Mouse (Mus musculus): ENCODE results near the gene Dnm3. TPM values are rescaled to one million over a fixed set of nuclear protein-coding genes. Genes with fewer than 3 reads are reported as not detected.

Dnm3 gene
- polyA plus RNA-seq, 1 experiment: 54.3 TPM

GRCm38 (mm10) chr1:162471089-162471488 is 6.7 kb downstream of the Dnm3 start:
- H3K27ac ChIP-seq (ENCODE audit: insufficient read depth, low read length): no peak overlapping the region
- no peak overlapping the region for H3K4me3 ChIP-seq (ENCODE audit: insufficient read depth, low read length)
- TF ChIP-seq POLR2A (IDR thresholded peaks at IDR 0.05; ENCODE audit: extremely low read depth, insufficient read depth, low read length) (no peak), CTCF (IDR thresholded peaks at IDR 0.05; ENCODE audit: extremely low read depth, insufficient read depth, low read length) (no peak)
- H3K4me1 ChIP-seq (ENCODE audit: control insufficient read depth, insufficient read depth, low read length): no peaks in the 10 kb centered on the region; the same call in 1 of the 2 replicates

DNA sequence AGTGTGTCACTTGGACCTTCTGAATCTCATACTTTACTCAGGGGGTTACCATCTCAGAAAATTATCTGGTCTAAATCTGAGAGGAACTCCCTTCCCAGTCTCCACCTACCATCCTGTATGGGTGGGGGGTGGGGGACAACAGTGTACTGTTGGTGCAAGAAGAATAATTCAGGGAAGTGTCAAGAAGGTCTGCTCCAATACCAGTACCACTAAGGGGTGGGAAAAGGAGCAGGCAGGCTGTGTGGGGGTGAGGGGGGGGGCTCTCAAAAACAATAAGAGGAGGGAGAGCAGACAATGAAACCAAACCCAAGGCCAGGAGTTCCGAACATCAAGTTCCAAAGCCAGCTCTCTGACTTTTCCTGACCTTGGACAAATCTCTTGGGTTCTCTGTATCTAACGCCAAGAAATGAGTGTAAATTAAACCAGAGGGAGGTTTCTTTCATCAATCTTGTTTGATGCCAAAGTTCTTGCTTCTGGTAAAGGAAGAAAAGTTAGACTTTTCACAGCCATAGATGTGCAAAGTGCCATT is 8.0 kb downstream of the Dnm3 start:
- no peaks in the 10 kb centered on the region for H3K4me1 ChIP-seq (ENCODE audit: control insufficient read depth, insufficient read depth, low read length)
- no peak for TF ChIP-seq POLR2A (IDR thresholded peaks at IDR 0.05; ENCODE audit: extremely low read depth, insufficient read depth, low read length)
- TF ChIP-seq CTCF (IDR thresholded peaks at IDR 0.05; ENCODE audit: extremely low read depth, insufficient read depth, low read length): no peak
- no peak overlapping the region for H3K4me3 ChIP-seq (ENCODE audit: insufficient read depth, low read length)
- no peak overlapping the region for H3K27ac ChIP-seq (ENCODE audit: insufficient read depth, low read length)

DNA sequence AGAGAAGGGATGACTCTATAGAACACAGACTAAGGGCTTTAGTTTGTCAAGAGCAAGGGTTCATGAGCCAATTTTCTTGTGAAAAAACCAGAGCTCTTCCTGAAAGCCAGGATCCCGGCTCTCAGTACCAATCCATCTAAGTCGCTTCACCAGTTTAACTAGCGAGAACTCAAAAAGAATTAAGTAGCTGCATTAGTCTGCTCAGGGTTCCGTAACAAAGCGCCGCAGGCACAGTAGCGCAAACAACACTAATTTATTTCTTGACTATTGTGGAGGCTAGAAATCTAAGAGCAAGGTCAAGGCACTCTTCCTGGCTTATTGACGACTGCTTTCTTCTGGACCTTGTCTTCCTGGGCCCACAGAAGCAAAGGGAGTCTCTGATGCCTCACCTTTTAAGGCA is 14.2 kb downstream of the Dnm3 start:
- no peak for TF ChIP-seq POLR2A (IDR thresholded peaks at IDR 0.05; ENCODE audit: extremely low read depth, insufficient read depth, low read length)
- TF ChIP-seq CTCF (IDR thresholded peaks at IDR 0.05; ENCODE audit: extremely low read depth, insufficient read depth, low read length): no peak
- H3K4me3 ChIP-seq (ENCODE audit: insufficient read depth, low read length): no peak overlapping the region
- H3K4me1 ChIP-seq (ENCODE audit: control insufficient read depth, insufficient read depth, low read length): peaks cover under 1% of the 10 kb centered on the region; the same call in 1 of the 2 replicates
- H3K27ac ChIP-seq (ENCODE audit: insufficient read depth, low read length): no peak overlapping the region

GRCm38 (mm10) chr1:162458711-162459110 is 19.1 kb downstream of the Dnm3 start:
- H3K4me3 ChIP-seq (ENCODE audit: insufficient read depth, low read length): no peak overlapping the region
- H3K27ac ChIP-seq (ENCODE audit: insufficient read depth, low read length): no peak overlapping the region
- TF ChIP-seq CTCF (IDR thresholded peaks at IDR 0.05; ENCODE audit: extremely low read depth, insufficient read depth, low read length): no peak
- TF ChIP-seq POLR2A (IDR thresholded peaks at IDR 0.05; ENCODE audit: extremely low read depth, insufficient read depth, low read length): no peak
- peaks cover 5% of the 10 kb centered on the region; the same call in 1 of the 2 replicates for H3K4me1 ChIP-seq (ENCODE audit: control insufficient read depth, insufficient read depth, low read length)

GRCm38 (mm10) chr1:162456861-162457260 is 21.0 kb downstream of the Dnm3 start:
- Histone ChIP-seq H3K27ac (ENCODE audit: insufficient read depth, low read length) (no peak overlapping the region), H3K4me1 (ENCODE audit: control insufficient read depth, insufficient read depth, low read length) (peaks cover 7% of the 10 kb centered on the region; the same call in 1 of the 2 replicates), H3K4me3 (ENCODE audit: insufficient read depth, low read length) (no peak overlapping the region)
- no peak for TF ChIP-seq POLR2A (IDR thresholded peaks at IDR 0.05; ENCODE audit: extremely low read depth, insufficient read depth, low read length)
- no peak for TF ChIP-seq CTCF (IDR thresholded peaks at IDR 0.05; ENCODE audit: extremely low read depth, insufficient read depth, low read length)

GRCm38 (mm10) chr1:162456406-162456805 is 21.4 kb downstream of the Dnm3 start:
- Histone ChIP-seq H3K4me3 (ENCODE audit: insufficient read depth, low read length) (no peak overlapping the region), H3K27ac (ENCODE audit: insufficient read depth, low read length) (no peak overlapping the region), H3K4me1 (ENCODE audit: control insufficient read depth, insufficient read depth, low read length) (peaks cover 7% of the 10 kb centered on the region; the same call in 1 of the 2 replicates)
- TF ChIP-seq POLR2A (IDR thresholded peaks at IDR 0.05; ENCODE audit: extremely low read depth, insufficient read depth, low read length): no peak
- TF ChIP-seq CTCF (IDR thresholded peaks at IDR 0.05; ENCODE audit: extremely low read depth, insufficient read depth, low read length): no peak

DNA sequence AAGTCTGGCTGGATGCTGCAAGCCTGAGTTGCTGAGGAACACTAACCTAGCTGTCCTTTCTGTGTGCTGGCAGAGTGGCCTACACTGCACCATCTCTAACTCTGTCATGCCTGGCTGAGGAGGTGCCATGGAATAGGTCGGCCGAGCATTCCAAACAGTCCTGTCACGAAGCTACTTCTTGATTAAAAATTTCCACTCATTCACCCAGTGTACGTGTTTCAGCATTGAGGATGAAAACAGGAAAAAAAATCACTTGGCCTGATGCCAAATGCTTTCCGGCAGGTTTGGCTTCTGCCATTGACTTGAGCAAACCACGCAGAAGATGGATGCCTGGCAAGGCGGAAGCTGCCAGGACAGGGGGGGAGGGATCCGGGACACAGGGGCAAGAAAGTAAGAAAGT is 24.3 kb downstream of the Dnm3 start:
- TF ChIP-seq CTCF (IDR thresholded peaks at IDR 0.05; ENCODE audit: extremely low read depth, insufficient read depth, low read length): no peak
- no peak for TF ChIP-seq POLR2A (IDR thresholded peaks at IDR 0.05; ENCODE audit: extremely low read depth, insufficient read depth, low read length)
- H3K4me1 ChIP-seq (ENCODE audit: control insufficient read depth, insufficient read depth, low read length): 0 out of 2 replicates have a peak, but pooled peaks cover 5% of the 10 kb centered on the region
- no peak overlapping the region for H3K27ac ChIP-seq (ENCODE audit: insufficient read depth, low read length)
- H3K4me3 ChIP-seq (ENCODE audit: insufficient read depth, low read length): no peak overlapping the region

- no peak for TF ChIP-seq POLR2A (IDR thresholded peaks at IDR 0.05; ENCODE audit: extremely low read depth, insufficient read depth, low read length)
- no peak for TF ChIP-seq CTCF (IDR thresholded peaks at IDR 0.05; ENCODE audit: extremely low read depth, insufficient read depth, low read length)
- Histone ChIP-seq H3K4me1 (ENCODE audit: control insufficient read depth, insufficient read depth, low read length) (0 out of 2 replicates have a peak, but pooled peaks cover 4% of the 10 kb centered on the region), H3K4me3 (ENCODE audit: insufficient read depth, low read length) (no peak overlapping the region), H3K27ac (ENCODE audit: insufficient read depth, low read length) (no peak overlapping the region)
Measured at GRCm38 (mm10) chr1:162453030-162453429, 24.8 kb downstream of the Dnm3 start.

GRCm38 (mm10) chr1:162449161-162449909 is 28.5 kb downstream of the Dnm3 start:
- no peak overlapping the region for H3K27ac ChIP-seq (ENCODE audit: insufficient read depth, low read length)
- TF ChIP-seq CTCF (IDR thresholded peaks at IDR 0.05; ENCODE audit: extremely low read depth, insufficient read depth, low read length): no peak
- TF ChIP-seq POLR2A (IDR thresholded peaks at IDR 0.05; ENCODE audit: extremely low read depth, insufficient read depth, low read length): no peak
- 0 out of 2 replicates have a peak, but pooled peaks cover 2% of the 10 kb centered on the region for H3K4me1 ChIP-seq (ENCODE audit: control insufficient read depth, insufficient read depth, low read length)
- no peak overlapping the region for H3K4me3 ChIP-seq (ENCODE audit: insufficient read depth, low read length)

GRCm38 (mm10) chr1:162444805-162445204 is 33.0 kb downstream of the Dnm3 start:
- TF ChIP-seq POLR2A (IDR thresholded peaks at IDR 0.05; ENCODE audit: extremely low read depth, insufficient read depth, low read length) (no peak), CTCF (IDR thresholded peaks at IDR 0.05; ENCODE audit: extremely low read depth, insufficient read depth, low read length) (no peak)
- Histone ChIP-seq H3K4me3 (ENCODE audit: insufficient read depth, low read length) (no peak overlapping the region), H3K27ac (ENCODE audit: insufficient read depth, low read length) (no peak overlapping the region), H3K4me1 (ENCODE audit: control insufficient read depth, insufficient read depth, low read length) (no peaks in the 10 kb centered on the region)
